Mouse (Mus musculus): Measurements from ENCODE around the gene Arhgap22. TPM values are rescaled to one million over a fixed set of nuclear protein-coding genes. Genes with fewer than 3 reads are reported as not detected.

The Arhgap22 gene
- polyA plus RNA-seq, 1 experiment from 2014 or later = 6.7 TPM

DNA sequence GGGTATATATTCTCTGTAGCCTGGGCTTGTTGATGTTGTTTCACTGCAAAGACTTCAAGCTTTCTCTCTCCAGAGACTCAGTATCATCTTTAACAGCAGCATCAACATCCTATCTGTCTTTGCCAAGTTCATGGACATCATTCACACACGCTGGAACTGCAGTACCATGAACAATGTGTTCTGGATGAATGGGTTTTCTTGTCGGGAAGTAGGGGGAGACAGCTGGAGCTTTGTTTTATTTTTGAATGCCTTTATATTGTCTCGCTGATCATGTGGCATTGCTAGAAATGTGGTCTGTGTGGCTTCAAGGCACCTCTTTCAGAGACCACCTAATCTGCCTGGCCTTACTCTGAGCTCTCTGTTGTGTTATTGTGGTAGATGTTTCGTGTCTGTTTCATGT is 26.6 kb upstream of the Arhgap22 start:
- Histone ChIP-seq H3K4me1 (ENCODE audit: insufficient read depth) (no peaks in the 10 kb centered on the region), H3K9ac (no peak overlapping the region), H3K27me3 (ENCODE audit: insufficient read depth, low read length) (no peaks in the 10 kb centered on the region), H3K9me3 (ENCODE audit: low read depth, low read length) (no peaks in the 10 kb centered on the region), H3K4me2 (no peak overlapping the region), H3K4me3 (ENCODE audit: low read depth, low read length) (no peak overlapping the region), H3K27ac (ENCODE audit: low read depth) (no peak overlapping the region), H3K36me3 (ENCODE audit: insufficient read depth) (no peaks in the 10 kb centered on the region)
- TF ChIP-seq CTCF (IDR thresholded peaks at IDR 0.05; ENCODE audit: low read depth) = no peak
- 51% methylated on average over 4 of the region's 4 CpGs for WGBS
- ATAC-seq (ENCODE audit: insufficient read depth) (no peak), DNase-seq (no peak)

DNA sequence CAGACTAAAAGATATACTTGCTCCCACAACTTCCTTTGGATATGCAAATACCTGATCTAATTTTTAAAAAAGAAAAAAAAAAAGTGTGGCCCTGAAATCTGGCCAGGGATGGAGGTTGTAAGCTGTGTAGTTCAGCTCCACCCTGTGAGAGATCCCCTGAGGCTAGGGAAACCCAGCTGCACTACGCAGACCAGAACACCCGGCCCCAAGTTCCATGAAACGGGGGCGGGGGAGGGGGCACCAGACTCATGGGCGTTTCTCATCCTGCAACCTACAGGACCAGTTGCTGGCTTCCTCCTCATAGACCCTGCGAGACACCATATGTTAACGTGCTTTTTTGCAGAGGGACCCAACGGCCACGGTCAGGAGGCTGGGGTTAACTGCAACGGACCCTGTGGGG is 24.6 kb upstream of the Arhgap22 start:
- Histone ChIP-seq H3K4me2 (no peak overlapping the region), H3K9me3 (ENCODE audit: low read depth, low read length) (no peaks in the 10 kb centered on the region), H3K27me3 (ENCODE audit: insufficient read depth, low read length) (no peaks in the 10 kb centered on the region), H3K27ac (ENCODE audit: low read depth) (no peak overlapping the region), H3K4me3 (ENCODE audit: low read depth, low read length) (no peak overlapping the region), H3K4me1 (ENCODE audit: insufficient read depth) (no peaks in the 10 kb centered on the region), H3K9ac (no peak overlapping the region), H3K36me3 (ENCODE audit: insufficient read depth) (no peaks in the 10 kb centered on the region)
- DNase-seq (no peak), ATAC-seq (ENCODE audit: insufficient read depth) (no peak)
- TF ChIP-seq CTCF (IDR thresholded peaks at IDR 0.05; ENCODE audit: low read depth) = no peak
- WGBS = 69% methylated on average over 10 of the region's 10 CpGs

DNA sequence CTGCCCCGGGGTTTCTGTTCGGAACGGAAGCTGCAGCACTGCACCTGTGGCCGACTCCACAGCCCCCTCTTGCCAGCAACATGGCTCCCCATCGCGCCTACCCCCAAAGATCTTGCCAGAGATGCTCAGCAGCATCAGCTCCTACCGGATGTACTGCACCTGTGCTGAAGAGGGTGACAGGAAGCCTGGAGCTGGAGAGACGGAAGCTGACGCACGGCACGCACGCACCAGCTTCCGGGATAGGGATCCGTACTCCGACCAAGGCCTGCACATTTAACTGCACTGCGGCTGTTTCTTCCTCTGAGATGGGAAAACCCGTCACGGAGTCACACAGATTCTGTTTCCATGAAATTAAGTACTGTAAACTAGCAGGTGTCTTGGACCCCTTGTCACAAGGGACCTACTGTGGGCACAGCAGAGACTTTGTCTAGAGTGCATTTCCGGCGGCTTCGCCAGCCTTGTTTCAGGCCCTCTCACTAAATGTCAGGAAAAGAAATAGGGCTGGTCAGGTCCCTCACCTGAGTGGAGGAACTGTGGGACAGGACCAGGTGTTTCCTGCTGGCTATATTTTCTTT is 23.9 kb upstream of the Arhgap22 start:
- H3K9ac ChIP-seq = no peak overlapping the region
- no peak overlapping the region for H3K4me2 ChIP-seq
- DNase-seq (no peak), ATAC-seq (ENCODE audit: insufficient read depth) (no peak)
- no peaks in the 10 kb centered on the region for H3K27me3 ChIP-seq (ENCODE audit: insufficient read depth, low read length)
- no peak overlapping the region for H3K27ac ChIP-seq (ENCODE audit: low read depth)
- no peaks in the 10 kb centered on the region for H3K9me3 ChIP-seq (ENCODE audit: low read depth, low read length)
- H3K36me3 ChIP-seq (ENCODE audit: insufficient read depth) = no peaks in the 10 kb centered on the region
- no peak overlapping the region for H3K4me3 ChIP-seq (ENCODE audit: low read depth, low read length)
- H3K4me1 ChIP-seq (ENCODE audit: insufficient read depth) = no peaks in the 10 kb centered on the region
- no peak for TF ChIP-seq CTCF (IDR thresholded peaks at IDR 0.05; ENCODE audit: low read depth)
- WGBS = 89% methylated on average over 21 of the region's 21 CpGs

DNA sequence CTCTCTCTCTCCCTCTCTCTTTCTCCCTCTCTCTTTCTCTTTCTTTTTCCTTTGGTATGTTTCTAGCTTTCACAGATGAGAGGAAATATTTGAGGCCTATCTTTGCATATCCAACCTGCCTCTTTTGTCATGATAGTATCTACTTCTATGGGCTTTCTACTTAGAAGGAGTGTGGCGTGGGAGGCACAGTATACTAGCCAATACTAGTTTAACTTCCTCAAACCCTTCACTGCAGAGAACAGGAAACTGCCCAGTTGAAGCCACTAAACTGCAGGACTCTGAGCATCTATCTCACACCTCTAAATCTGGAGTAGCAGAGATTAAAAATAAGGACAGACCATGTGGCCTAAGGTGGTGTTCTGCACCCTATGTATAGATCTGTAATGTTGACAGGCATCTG is 23.2 kb upstream of the Arhgap22 start:
- Histone ChIP-seq H3K4me2 (no peak overlapping the region), H3K4me3 (ENCODE audit: low read depth, low read length) (no peak overlapping the region), H3K36me3 (ENCODE audit: insufficient read depth) (no peaks in the 10 kb centered on the region), H3K9ac (no peak overlapping the region), H3K9me3 (ENCODE audit: low read depth, low read length) (no peaks in the 10 kb centered on the region), H3K27ac (ENCODE audit: low read depth) (no peak overlapping the region), H3K4me1 (ENCODE audit: insufficient read depth) (no peaks in the 10 kb centered on the region), H3K27me3 (ENCODE audit: insufficient read depth, low read length) (no peaks in the 10 kb centered on the region)
- ATAC-seq (ENCODE audit: insufficient read depth) (no peak), DNase-seq (no peak)
- TF ChIP-seq CTCF (IDR thresholded peaks at IDR 0.05; ENCODE audit: low read depth) = no peak
- WGBS = 64% methylated on average over 1 of the region's 1 CpGs

DNA sequence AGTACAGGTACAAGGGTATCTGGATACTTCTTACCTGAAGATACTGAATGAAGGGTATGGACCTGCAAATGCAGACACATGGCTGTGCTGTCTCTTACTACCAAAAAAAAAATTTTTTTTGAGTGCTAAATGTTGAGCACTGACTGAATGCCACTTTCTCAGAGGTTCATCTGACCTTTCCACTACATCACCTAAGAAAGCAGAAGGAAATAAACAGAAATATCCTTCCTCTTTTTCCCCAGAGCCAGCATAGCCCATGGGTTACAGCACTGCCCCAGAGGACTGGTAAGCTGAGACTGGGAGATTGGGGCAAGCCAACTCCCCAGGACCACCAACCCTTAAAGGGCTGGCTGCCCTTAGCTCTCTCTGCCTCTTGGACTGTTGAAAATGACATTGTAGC is 20.1 kb upstream of the Arhgap22 start:
- Histone ChIP-seq H3K27me3 (ENCODE audit: insufficient read depth, low read length) (no peaks in the 10 kb centered on the region), H3K4me2 (no peak overlapping the region), H3K4me1 (ENCODE audit: insufficient read depth) (no peaks in the 10 kb centered on the region), H3K36me3 (ENCODE audit: insufficient read depth) (no peaks in the 10 kb centered on the region), H3K27ac (ENCODE audit: low read depth) (no peak overlapping the region), H3K4me3 (ENCODE audit: low read depth, low read length) (no peak overlapping the region), H3K9ac (no peak overlapping the region), H3K9me3 (ENCODE audit: low read depth, low read length) (no peaks in the 10 kb centered on the region)
- DNase-seq (no peak), ATAC-seq (ENCODE audit: insufficient read depth) (no peak)
- no peak for TF ChIP-seq CTCF (IDR thresholded peaks at IDR 0.05; ENCODE audit: low read depth)

DNA sequence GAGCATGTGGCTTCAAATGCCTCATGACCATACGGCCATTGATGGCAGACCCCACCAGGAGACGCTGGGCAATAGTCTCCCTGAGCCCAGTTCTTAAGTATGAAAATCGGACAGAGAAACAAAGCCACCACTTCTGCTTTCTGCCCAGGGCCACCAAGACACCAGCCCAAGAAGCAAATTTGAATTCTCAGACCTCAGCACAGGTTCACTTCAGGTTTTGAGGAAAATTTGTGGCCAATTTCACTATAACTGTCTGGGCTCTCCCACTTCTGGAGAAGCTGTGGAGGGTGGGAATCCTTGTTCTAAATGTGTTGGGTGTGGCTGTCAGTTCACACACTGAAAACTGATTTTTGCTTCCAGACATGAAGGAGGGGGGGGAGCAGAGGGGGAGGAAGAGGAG is 19.6 kb upstream of the Arhgap22 start:
- WGBS = 77% methylated on average over 3 of the region's 3 CpGs
- DNase-seq (no peak), ATAC-seq (ENCODE audit: insufficient read depth) (no peak)
- Histone ChIP-seq H3K4me3 (ENCODE audit: low read depth, low read length) (no peak overlapping the region), H3K9ac (no peak overlapping the region), H3K36me3 (ENCODE audit: insufficient read depth) (no peaks in the 10 kb centered on the region), H3K4me2 (no peak overlapping the region), H3K27me3 (ENCODE audit: insufficient read depth, low read length) (no peaks in the 10 kb centered on the region), H3K9me3 (ENCODE audit: low read depth, low read length) (no peaks in the 10 kb centered on the region), H3K27ac (ENCODE audit: low read depth) (no peak overlapping the region), H3K4me1 (ENCODE audit: insufficient read depth) (no peaks in the 10 kb centered on the region)
- no peak for TF ChIP-seq CTCF (IDR thresholded peaks at IDR 0.05; ENCODE audit: low read depth)

DNA sequence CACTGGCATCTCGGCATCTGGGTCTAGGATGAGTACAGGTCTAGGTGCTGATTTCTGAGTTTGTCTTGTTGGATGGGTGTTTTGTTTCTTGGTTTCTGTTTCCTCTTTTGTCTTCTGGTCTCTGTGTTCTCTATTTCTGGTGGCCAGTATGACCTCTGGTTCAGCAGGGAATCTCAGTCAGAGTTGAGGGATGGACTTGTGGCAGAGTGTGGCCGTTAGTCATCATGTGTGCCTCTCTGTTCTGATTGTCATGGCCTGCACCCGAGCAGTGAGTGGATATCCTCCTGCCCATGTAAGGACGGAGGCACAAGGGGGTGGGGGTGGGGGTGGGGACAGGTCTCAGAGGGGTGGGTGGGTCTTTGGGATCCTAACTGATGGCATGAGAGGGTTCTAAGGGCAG is 11.7 kb upstream of the Arhgap22 start:
- no peak for TF ChIP-seq CTCF (IDR thresholded peaks at IDR 0.05; ENCODE audit: low read depth)
- no peak overlapping the region for H3K9ac ChIP-seq
- no peak overlapping the region for H3K4me3 ChIP-seq (ENCODE audit: low read depth, low read length)
- H3K27ac ChIP-seq (ENCODE audit: low read depth) = no peak overlapping the region
- H3K27me3 ChIP-seq (ENCODE audit: insufficient read depth, low read length) = no peaks in the 10 kb centered on the region
- H3K36me3 ChIP-seq (ENCODE audit: insufficient read depth) = no peaks in the 10 kb centered on the region
- H3K4me2 ChIP-seq = no peak overlapping the region
- H3K4me1 ChIP-seq (ENCODE audit: insufficient read depth) = no peaks in the 10 kb centered on the region
- no peaks in the 10 kb centered on the region for H3K9me3 ChIP-seq (ENCODE audit: low read depth, low read length)
- WGBS = 62% methylated on average over 4 of the region's 4 CpGs
- DNase-seq (no peak), ATAC-seq (ENCODE audit: insufficient read depth) (no peak)

DNA sequence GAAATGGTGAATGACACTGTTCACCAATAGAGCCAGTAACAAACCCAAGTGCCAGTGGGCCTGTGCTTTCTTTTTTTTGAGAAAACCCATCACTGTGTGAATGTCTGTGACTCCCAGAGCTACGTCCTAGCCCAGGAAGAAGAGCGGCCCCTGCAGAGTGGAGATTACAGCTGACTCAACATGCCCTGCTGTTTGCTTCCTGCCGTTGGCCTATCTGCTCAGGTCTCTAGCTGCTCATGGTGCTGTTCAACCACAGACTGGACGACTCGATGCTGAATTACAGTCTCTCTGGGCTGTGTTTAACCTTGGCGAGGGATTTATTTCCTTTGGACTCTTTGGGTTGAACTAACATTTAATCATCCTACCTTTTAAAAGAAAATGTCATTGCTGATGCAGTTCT is 10.9 kb upstream of the Arhgap22 start:
- H3K36me3 ChIP-seq (ENCODE audit: insufficient read depth) = no peaks in the 10 kb centered on the region
- no peak for ATAC-seq (ENCODE audit: insufficient read depth)
- no peaks in the 10 kb centered on the region for H3K4me1 ChIP-seq (ENCODE audit: insufficient read depth)
- no peak for DNase-seq
- 77% methylated on average over 6 of the region's 6 CpGs for WGBS
- H3K9me3 ChIP-seq (ENCODE audit: low read depth, low read length) = no peaks in the 10 kb centered on the region
- no peak overlapping the region for H3K27ac ChIP-seq (ENCODE audit: low read depth)
- no peaks in the 10 kb centered on the region for H3K27me3 ChIP-seq (ENCODE audit: insufficient read depth, low read length)
- H3K4me2 ChIP-seq = no peak overlapping the region
- TF ChIP-seq CTCF (IDR thresholded peaks at IDR 0.05; ENCODE audit: low read depth) = no peak
- H3K4me3 ChIP-seq (ENCODE audit: low read depth, low read length) = no peak overlapping the region
- H3K9ac ChIP-seq = no peak overlapping the region
